Mouse (Mus musculus): ENCODE data around the gene Faf1.

DNA sequence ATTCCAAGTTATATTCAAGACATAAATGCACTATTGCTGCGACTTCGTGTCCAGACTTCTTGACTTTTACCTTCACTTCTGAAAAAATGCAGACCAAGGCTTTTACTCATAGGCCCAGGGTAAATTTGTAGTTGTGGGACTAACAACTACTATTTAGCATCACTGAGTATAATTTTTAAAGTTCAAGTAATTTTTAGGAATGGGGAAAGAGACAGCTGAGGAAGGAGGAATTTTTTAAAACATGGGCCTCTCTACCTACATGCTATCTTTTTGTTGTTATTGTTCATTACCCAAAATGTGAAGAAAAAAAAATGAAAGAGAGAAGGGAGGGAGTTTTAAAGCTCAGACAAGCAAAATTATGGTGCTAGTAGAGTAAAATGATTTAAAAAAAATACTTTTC is 21.7 kb upstream of the Faf1 start:
- TF ChIP-seq EP300 (optimal IDR thresholded peaks at IDR 0.05): no peak
- TF ChIP-seq CTCF (IDR thresholded peaks at IDR 0.05; ENCODE audit: low read depth): no peak
